ENCODE assay signal across 8 mouse cellular contexts in the genomic region with DNA sequence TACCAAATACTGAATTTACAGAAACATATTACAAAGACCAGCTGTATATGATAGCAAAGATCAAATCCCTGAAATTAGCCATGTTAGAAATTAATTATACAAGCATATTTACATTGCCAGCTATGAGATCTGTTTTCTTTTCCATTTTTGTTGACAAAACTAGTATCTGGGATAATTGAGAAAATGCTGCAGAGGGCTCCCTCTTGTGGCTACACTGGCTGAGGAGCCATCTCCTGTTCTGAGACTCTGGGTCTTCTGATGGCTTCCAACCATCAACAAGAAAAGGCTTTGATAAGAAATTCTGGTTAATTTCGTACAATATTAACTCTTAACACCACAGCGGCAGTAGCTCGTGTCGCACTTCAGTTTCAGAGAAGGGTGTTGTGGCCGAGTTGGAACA.
DNase-seq lines count a peak whose midpoint lies in the region; ATAC-seq and TF ChIP-seq lines count a peak whose summit lies in the region.

No protein-coding gene starts in this region.

- no peak for ATAC-seq in intestine, postnatal 0 days
- ATAC-seq in intestine, embryonic 16.5 days = no peak

- H3K4me3 ChIP-seq in intestine, postnatal 0 days (ENCODE audit: low read depth, low read length) = no peak overlapping the region
- no peak overlapping the region for H3K4me3 ChIP-seq in intestine, embryonic 16.5 days (ENCODE audit: low read length)

- no peaks in the 10 kb centered on the region for H3K27me3 ChIP-seq in intestine, postnatal 0 days (replicated peaks; ENCODE audit: control insufficient read depth, insufficient read depth, low read length)
- H3K27me3 ChIP-seq in intestine, embryonic 16.5 days (replicated peaks; ENCODE audit: control insufficient read depth, insufficient read depth, low read length) = no peaks in the 10 kb centered on the region

- H3K27ac ChIP-seq in intestine, postnatal 0 days (ENCODE audit: low read depth, low read length) = no peak overlapping the region
- no peak overlapping the region for H3K27ac ChIP-seq in intestine, embryonic 16.5 days (ENCODE audit: low read length)

- peak; percentile 14 for DNase-seq in ES-CJ7 (ENCODE audit: low read depth, low spot score)
- DNase-seq in embryo, embryonic 10.5 days (ENCODE audit: low spot score) = peak; percentile 65
- DNase-seq in left cerebral cortex, postnatal 4 days = peak; percentile 14
- no peak for DNase-seq in ovary, postnatal 10 days (ENCODE audit: low spot score)
- no peak for DNase-seq in thymus, adult 18-20 months
- DNase-seq in frontal cortex, postnatal 25 days (ENCODE audit: low spot score in 2 of 2) = no peak

- TF ChIP-seq CTCF in intestine, postnatal 0 days (IDR thresholded peaks at IDR 0.05; ENCODE audit: low read depth) = peak; percentile 72

- intact Hi-C loops in left cerebral cortex, postnatal 4 days (cut with DNase I) = no loop called here

- H3K9me3 ChIP-seq in intestine, postnatal 0 days (ENCODE audit: control insufficient read depth) = no peaks in the 10 kb centered on the region
- H3K9me3 ChIP-seq in intestine, embryonic 16.5 days (ENCODE audit: control insufficient read depth, low read length) = no peaks in the 10 kb centered on the region

- 35% methylated on average over 5 of the region's 5 CpGs for WGBS in intestine, postnatal 0 days
- 49% methylated on average over 5 of the region's 5 CpGs for WGBS in intestine, embryonic 16.5 days

- no peaks in the 10 kb centered on the region for H3K36me3 ChIP-seq in intestine, postnatal 0 days (ENCODE audit: control insufficient read depth, insufficient read depth)
- no peaks in the 10 kb centered on the region for H3K36me3 ChIP-seq in intestine, embryonic 16.5 days (ENCODE audit: control insufficient read depth, insufficient read depth, low read length)

- H3K4me2 ChIP-seq in intestine, postnatal 0 days (replicated peaks; ENCODE audit: low read depth) = no peak overlapping the region
- no peak overlapping the region for H3K4me2 ChIP-seq in intestine, embryonic 16.5 days (ENCODE audit: low read depth, low read length)

- no peak overlapping the region for H3K9ac ChIP-seq in intestine, postnatal 0 days (ENCODE audit: low read depth, low read length)
- no peak overlapping the region for H3K9ac ChIP-seq in intestine, embryonic 16.5 days (ENCODE audit: low read depth, low read length)

- no peaks in the 10 kb centered on the region for H3K4me1 ChIP-seq in intestine, postnatal 0 days (replicated peaks; ENCODE audit: control insufficient read depth, insufficient read depth, low read length)
- H3K4me1 ChIP-seq in intestine, embryonic 16.5 days (ENCODE audit: control insufficient read depth, insufficient read depth, low read length) = no peaks in the 10 kb centered on the region

Comparison
In these comparisons a context has a peak if more than half of its experiments do, and no peak if none do; other contexts are left out.
1. DNase-seq: peak in ES-CJ7 (single experiment), embryo, embryonic 10.5 days (single experiment) and left cerebral cortex, postnatal 4 days (single experiment); none in ovary, postnatal 10 days (single experiment), thymus, adult 18-20 months (0 of 2) and frontal cortex, postnatal 25 days (0 of 2).